Mouse (Mus musculus): ENCODE measurements around the gene Fam49a.
"Not testable (repeated sequence)": the region's sequence is repeated elsewhere in the genome, so short reads cannot be mapped to it uniquely, and the experiment has no call there.

Fam49a gene

DNA sequence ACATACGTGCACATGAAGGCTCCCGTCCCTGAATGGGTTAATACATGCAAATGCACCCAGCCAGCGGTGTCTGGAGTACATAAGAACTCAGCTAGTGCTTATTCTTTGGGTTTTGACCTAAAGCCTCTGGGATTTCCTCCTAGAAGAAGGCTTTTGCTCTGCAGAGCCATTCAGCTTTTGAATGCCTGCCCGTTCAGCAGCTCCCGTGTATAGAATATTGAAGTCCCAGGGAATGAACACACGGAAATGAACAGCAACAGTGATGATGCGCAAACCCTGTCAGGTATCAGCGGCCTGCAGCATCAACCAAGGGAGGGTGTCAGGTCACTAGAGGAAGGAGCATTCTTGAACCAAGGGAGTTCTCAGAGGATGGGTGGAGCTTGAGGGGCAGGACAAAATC is 52.4 kb downstream of the Fam49a start:
- DNase-seq (ENCODE audit: low read depth, low spot score) = no peak

DNA sequence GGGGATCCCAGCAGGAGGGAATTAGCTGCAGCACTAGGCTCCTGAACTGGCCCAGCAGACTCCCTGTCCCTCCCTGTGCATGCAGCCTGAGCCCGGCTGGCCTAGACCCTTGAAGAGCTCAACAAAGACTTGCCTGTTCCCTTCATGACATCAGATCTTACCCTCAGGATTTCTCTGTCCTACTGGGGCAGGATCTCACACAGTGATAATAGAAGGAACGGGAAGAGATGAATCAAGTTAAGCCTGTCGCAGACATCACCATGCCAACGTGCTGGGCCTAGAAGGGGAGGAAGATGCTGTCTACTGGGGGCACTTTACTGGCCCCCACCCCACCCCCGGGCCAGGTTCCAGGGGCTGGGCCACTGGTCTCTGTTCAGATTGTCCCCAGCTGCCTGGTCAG is 53.1 kb downstream of the Fam49a start:
- peak; percentile 77 for DNase-seq (ENCODE audit: low read depth, low spot score)

DNA sequence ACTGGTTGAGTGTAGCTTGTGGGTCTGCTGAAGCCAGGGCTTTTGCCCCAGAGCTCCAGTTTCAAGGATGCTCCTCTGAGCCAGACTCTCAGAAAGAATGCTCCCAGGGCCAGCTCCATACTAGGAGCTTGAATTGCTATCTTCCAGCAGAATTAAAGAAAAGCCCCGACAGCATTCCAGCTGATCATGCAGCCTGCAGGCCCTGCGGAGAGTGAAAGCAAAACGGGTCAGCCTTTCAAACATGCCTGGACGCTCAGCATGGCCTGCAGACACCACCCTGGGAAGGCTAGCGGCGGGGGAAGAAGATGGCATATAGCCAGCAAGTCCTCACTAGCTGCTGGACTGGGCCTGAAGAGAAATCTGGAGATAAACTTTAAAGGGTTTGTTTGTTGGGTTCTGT is 55.0 kb downstream of the Fam49a start:
- DNase-seq (ENCODE audit: low read depth, low spot score) = no peak

DNA sequence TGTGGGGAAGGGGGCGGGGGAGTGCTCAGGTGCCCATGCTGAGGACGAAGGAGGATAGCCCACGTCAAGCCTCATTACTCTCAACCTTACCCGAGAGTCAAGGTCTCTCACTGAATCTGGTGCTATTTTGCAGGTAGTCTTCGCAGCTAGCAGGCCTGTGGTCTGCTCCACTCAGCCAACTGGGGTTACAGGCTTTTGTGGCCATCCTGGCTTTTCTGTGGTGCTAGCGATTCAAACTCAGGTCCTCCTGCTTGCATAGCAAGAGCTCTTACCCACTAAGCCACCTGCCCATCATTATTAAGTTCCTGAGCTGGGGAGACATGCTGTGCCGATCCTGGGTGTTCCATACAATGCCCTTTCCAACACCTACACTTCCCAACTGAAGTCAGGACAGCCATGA is 55.7 kb downstream of the Fam49a start:
- DNase-seq (ENCODE audit: low read depth, low spot score) = no peak

DNA sequence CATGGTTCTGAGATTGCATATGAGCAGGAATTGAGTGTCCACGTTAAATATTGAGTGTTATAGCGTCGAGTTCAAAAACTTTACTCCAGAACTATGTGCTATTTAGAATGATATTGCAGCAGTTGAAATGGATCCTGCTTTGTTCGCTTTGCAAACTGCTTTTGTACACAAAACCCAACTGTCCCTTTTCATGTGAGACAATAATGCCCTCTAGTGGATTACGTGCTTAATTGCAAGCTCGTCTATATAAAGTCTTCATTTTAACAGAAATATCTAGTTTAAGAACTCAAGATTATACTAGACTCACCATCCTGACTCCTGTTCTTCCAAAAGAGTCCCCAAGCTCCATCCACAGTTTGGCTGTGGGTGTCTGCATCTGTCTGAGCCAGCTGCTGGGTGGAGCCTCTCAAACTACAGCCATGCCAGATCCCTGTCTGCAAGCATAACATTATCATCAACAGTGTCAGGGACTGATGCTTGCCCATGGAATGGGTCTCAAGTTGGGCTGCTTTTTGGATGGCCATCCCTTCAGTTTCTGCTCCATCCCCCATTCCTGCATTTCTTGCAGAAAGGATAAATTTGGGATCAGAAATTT is 56.3 kb downstream of the Fam49a start:
- DNase-seq (ENCODE audit: low read depth, low spot score) = peak; percentile 64

DNA sequence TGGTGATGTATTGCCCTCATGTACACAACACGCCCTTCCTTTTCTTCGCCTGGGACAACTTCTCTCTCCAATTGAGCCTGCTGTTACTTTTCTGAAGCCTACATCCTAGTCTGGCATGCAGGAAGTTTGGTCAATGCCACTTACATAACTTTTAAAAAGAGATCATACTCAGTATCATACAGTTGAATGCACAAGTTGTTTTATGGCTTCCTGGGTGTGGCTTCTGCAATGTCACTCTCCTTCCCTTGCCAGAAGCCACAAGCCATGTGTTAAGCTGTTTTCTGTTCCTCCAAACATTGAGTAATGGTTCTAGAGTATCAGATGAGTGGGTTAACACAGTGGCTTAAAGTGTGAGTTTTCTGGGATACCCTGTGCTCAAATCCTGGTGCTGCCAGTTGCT is 58.8 kb downstream of the Fam49a start:
- DNase-seq (ENCODE audit: low read depth, low spot score) = no peak

DNA sequence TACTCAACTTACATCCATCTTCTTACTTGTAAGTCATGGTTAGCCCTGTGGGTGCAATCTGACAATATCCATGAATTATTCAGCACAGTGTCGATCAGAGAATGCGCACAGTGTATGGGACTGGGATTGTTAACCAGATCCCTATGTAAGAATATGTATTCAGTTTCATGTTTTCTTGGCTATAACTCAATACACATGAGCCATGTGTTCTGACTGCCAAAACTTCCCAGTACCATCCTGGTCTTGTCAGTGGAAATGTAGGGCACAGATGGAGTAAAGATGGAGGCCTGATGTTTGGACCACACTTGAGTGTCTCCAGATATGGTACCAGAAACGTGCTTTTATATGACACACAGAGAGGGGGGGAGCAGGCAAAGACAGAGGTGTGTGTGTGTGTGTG is 59.2 kb downstream of the Fam49a start:
- DNase-seq (ENCODE audit: low read depth, low spot score) = no peak

DNA sequence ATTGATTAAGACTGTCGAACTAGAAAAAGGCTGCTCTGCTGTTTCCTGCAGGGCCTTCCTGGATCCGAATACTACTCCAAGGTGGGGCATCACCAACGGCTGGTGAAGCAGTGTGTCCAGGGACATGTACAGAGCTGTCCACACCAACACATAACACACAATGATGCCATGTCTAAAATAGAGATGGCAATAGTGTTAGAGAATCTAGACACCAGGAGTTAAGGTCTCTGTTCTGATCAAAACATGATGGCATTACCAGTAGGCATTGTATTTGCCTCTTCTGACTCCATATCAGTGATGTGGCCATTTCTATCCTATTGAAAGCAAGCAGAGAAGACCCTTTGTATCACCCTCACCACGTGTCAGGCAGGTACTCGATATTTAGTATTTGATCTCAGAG is 61.1 kb downstream of the Fam49a start:
- no peak for DNase-seq (ENCODE audit: low read depth, low spot score)

DNA sequence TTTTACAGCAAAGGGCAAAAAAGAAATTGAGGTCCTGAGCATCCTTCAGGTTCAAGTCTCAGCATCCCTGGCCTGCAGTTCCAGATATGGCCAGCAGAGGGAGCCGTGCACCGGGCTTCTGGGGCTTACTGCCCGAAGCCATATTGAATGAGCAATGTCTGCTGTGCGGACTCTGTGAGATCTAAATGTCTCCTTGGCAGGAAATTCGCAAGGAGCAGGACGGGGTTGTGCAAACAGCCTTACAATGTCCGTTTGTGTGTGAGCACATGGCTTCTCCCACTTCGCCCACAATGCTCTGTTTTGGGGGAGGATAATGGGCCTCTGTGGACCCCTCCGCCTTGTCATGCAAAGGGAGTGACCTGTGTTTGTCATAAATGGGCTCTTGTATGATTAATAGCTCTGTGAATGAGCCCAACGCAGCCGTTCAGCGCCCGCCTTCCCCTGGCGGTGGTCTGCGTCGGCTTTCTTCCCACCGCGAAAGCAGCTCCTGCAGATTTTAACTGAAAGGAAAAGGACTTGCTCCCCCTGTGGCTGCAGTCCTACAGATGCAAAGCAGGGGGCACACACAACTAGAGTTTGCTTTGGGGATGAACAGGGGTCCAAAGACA is 61.8 kb downstream of the Fam49a start:
- peak; percentile 86 for DNase-seq (ENCODE audit: low read depth, low spot score)

DNA sequence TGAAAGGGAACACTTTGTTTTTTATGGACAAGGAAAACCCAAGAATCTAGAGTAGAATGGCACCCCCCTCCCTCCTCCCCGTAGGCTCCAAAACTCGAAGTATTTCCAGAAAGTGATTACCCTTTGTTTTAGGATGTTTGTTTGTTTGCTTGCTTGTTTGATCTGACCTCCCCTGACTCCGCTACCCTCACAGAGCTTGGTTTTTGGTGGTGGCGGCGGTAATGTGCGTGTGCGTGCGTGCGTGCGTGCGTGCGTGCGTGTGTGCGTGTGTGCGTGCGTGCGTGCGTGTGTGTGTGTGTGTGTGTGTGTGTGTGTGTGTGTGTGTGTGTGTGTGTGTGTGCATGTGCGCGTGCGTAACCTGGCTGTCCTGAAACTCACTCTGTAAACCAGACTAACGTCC is 62.3 kb downstream of the Fam49a start:
- not testable (repeated sequence) for DNase-seq (ENCODE audit: low read depth, low spot score)

DNA sequence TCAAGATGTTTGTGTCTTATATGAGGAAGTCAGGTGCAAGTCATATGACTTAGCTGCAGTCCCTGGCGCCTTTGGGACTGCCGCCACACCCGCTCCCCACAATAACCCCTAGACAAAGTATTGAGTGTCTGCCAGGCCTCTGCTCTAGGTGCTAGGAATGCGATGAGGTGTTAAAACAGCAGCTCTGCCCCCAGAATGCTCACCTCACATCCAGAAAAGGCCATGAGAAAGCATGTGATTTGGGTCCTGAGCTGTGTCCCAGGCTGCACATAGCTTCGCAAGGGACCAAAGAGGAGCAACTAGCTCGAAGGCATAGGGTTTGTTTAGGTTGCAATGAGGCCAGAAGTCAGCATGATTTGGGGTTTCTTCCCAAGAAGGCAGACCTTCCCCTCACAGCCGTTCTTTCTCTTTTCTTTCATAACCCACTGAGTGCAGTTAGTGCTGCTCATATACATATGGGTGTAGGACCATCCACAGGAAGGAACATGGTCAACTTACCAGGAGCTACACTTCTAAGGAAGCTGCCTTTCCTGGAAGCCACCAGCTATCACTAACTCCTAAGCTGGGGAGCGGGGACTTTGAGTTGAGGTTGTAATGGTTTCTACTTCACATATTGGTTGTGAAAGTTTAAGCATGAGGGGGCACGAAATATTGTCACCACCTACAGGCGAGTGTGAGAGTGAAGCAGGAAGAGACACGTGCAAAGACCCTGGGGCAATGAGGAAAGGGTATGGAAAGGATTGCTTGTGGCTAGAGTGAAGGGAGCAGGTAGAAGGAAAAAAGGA is 71.8 kb downstream of the Fam49a start:
- DNase-seq (ENCODE audit: low read depth, low spot score) = no peak

DNA sequence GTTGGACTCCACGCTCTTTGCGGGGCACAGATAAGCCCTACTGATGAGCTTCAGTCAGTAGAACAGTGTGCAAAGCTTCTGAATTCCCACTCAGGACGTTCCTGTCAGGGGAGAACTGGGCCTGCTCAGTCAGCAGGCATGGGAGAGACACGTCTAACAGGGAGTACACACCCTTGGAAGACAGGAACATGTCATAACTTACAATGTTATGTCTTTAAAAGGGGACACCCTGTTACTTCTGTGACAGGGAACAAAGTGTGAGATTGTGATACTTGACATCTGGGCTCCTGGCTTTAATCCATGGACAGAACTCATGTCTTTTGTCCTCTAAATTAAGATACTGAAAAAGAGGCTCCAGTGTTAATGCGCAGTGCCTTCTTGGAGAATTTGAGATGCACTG is 72.5 kb downstream of the Fam49a start:
- no peak for DNase-seq (ENCODE audit: low read depth, low spot score)

DNA sequence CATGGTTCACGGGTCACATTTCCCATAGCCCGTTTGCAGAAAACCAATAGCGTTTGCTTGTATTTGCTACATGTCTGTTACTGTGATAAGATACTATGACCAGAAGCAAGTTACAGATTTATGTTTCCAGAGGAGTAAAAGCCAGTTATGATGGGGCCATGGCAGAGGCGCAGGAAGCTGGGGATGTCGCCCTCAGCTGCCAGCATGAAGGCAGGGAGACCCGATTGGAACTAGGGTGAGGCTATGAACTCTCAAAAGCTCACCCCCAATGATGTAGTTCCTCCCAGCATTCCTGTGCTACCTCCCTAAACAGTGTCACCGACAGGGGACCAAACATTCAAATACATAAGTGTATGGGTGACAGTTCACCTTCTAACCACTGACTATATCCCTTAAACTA is 73.6 kb downstream of the Fam49a start:
- no peak for DNase-seq (ENCODE audit: low read depth, low spot score)

DNA sequence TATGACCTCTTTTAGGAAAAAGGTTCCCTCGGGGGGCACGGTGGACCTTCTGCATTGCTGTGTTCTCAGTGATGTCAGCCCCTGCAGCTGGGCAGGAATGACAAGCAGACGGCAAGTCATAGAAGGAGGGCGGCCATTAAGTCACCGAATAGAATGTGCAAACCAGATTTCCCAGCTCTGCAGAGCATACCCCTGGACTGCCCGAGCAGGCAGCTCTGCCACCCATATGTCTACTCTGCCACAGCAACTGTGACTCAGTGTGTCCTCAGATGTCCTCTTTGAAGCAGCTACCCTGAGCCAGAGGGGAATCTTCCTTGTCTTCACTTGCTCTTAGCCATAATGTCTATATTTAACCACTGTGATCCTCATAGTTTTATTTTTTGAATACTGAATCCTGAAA is 75.4 kb downstream of the Fam49a start:
- no peak for DNase-seq (ENCODE audit: low read depth, low spot score)

DNA sequence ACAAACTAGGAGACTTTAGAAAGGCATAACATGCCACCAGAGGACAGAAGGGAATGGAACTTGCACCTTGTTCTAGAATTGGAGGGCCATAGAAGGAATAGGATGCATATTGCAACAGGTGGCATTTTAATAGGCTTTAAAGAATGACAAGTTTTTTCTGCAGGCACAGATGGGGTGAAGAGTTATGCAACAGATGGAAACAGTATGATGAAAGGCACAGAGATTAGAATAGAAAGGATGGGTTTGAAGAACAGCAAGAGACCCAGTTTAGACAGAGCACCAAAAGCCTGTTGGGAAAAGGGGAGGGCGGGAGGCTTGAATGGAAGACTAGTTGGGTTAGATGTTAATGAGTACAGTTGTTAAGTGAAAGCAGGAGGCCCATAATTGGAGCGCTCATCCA is 81.4 kb downstream of the Fam49a start:
- no peak for DNase-seq (ENCODE audit: low read depth, low spot score)

DNA sequence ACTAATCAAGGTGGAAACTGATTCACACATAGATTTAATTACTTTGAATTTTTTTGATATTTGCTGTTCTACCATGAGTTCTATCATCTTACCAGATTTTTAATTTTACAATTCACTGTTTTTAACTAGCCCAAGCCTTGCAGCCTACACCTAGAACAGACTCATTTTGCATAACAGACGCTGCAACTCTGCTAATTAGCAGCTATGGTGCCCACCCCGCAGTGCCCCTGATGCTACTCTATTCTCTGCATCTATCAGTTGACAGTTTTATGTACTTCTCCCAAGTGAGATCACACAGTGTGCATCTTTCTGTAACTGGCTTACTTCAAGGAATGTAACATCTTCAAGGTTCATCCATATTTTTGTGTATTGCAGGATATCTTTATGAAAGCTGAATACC is 86.7 kb downstream of the Fam49a start:
- no peak for DNase-seq (ENCODE audit: low read depth, low spot score)

DNA sequence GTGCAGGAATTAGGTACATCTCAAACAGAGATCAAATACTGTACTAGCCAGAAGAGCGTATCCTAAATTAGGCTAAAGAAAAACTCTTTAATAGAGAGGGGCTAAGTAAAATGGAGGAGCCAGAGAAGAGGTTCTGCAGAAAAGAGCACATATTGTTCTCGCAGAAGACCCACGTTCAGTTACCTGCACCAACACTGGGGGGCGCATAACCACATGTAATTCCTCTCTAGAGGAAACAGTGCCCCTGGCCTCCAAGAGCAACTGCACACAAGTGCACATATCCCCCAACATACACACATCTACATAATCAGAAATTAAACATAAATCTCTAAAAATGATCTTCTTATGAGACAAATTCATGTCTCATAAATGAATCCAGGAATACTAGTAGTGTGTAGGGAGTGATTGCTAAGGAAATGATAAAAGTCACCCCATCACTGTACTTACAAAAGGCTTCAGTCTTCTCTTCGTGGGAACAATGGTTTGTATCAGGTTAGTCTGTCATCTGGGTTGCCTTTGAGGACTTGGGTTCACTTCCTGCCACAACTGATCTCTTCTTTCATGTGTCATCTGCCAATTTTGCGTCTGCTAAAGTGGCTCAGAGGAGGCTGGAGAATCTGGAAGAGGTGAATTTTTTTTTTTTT is 87.8 kb downstream of the Fam49a start:
- DNase-seq (ENCODE audit: low read depth, low spot score) = no peak

DNA sequence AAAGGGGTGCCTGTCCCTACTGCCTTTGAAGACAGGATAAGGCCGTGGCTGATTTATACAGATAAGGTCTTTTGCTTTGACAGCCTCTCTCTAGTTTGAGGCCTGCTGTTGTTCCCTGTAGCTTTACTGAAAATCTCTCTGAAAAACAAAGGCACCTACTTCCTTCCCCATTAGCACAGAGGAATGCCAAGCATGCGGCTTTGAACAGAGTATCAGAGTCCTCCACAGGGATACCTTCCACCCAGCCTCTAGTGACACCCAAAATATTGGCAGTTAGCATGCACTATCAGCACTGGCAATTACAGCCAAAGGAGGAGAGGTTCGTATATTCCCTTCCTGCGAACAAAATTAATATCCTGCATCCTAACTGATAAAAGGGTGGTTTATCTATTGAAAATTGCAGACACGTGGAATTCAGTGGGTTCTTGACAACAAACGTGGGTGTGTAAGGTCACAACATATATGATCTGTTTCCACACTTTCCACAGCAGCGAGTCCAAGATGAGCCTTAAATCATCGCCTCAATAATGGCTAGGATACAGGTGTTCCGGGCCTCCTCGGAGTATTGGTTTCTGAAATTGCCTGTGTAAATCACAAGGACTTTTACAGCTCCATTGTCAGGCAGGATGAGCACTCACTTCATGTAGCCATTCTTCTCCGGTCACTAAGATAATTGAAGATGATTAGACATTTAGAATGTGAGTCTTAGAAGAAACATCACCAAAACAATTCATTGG is 90.0 kb downstream of the Fam49a start:
- no peak for DNase-seq (ENCODE audit: low read depth, low spot score)

DNA sequence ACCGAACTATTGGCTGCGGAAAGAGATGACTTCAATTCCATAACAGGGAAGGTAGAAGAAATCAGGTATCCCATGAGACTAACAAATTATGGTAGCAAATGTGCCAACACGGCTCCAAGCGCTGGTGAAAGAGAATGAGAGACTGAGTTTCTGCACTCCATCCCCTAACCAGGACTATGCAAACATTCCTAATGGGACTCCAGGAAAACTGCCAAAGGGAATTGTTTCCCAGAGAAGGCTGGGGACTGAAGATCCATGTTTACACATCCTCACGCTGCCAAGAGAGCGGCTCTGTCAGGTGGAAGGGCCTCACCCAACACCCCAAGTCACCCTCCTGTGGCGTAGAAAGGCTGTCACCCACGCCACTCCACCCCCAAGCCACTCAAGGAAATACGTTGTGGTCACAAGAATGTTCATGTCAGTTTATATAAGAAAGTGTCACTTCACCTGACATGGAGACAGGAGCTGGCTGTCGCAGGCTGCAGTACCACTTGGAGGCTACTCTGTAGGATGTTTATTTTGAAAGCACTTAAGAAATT is 92.2 kb downstream of the Fam49a start:
- no peak for DNase-seq (ENCODE audit: low read depth, low spot score)

DNA sequence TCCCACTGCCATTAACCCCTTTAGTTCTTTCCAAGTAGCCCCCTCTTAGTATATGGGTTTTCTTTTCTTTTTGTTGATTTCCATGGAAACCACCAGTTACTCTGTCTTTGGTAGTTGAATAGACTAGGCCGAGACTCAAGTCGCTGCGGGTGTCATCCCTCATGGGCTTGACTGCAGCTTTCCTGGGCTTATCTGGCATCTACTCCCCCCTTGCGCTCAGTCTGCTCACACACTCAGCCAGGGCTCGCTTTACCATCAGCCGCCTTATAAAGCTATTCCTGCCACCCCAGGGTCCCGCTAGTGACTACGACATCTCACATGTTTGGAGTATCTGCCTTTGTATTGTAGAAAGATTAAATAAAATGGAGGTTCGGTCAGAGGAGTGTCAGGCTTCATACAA is 94.1 kb downstream of the Fam49a start:
- DNase-seq (ENCODE audit: low read depth, low spot score) = no peak

DNA sequence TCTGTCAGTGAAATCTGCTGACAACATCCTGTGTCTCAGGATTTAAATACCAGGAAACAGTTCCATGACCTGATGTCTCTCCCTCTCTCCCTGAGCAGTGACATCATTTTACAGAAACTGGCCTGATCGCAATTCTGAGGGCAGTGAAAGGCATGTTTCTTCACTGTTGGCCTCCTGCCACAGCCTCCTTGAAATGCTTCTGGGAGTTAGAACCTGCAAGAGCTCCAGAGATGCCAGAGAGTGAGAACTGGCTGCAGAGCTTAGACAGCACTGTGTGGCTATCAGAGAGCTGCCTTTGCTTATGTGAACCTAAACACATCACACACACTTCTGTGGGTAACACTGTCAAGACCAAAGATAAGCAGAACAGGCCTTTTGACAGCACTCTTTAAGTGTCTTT is 94.5 kb downstream of the Fam49a start:
- no peak for DNase-seq (ENCODE audit: low read depth, low spot score)

DNA sequence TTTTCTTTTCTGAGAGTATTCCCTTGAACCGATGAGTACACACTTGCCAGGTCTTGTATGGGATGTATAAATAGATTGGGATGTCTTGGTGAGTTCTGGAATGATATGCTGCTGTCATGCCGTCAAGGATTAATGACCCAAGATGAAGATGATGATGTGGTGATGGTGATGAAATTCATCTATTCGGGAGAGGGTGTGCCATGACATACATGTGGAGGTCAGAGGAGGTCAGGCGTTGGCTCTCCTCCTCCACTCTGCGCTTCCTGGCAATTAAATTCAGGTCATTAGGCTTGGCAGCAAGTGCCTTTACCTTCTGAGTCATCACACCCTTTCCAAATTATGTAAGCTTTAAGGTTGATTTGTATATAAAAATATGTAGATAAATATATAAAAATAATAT is 95.0 kb downstream of the Fam49a start:
- DNase-seq (ENCODE audit: low read depth, low spot score) = no peak

Measured in mesoderm, embryonic 11.5 days (tissue).